Mouse (Mus musculus): ENCODE measurements around the gene Podnl1. TPM values are rescaled to one million over a fixed set of nuclear protein-coding genes. Genes with fewer than 3 reads are reported as not detected.

Podnl1 gene
- 0.28 TPM in 1 of 2 replicates, not detected in the other for total RNA-seq (2023)

GRCm38 (mm10) chr8:84125656-84126055 is at the start of gene Podnl1:
Gene Podnl1 (plus strand): TSS chr8:84125989.

GRCm38 (mm10) chr8:84104697-84105609 is 20.8 kb upstream of the Podnl1 start, which contains the start of gene Dcaf15:
Gene Dcaf15 (minus strand): TSS chr8:84104768.

GRCm38 (mm10) chr8:84147769-84148530 is 22.2 kb downstream of the Podnl1 start, which contains the start of the genes Cc2d1a and 4930432K21Rik:
Gene Cc2d1a (minus strand): TSS chr8:84147936.
Gene 4930432K21Rik (plus strand): TSS chr8:84148025.

Other genes with a start within 250 kb of the Podnl1 start
- 1.8 and 2.1 TPM in 2 replicates for gene Adgrl1, start 225.9 kb upstream of the Podnl1 start, total RNA-seq (2023)
- 0.16 TPM in 1 of 2 replicates, not detected in the other for gene Gm10644, start 170.8 kb upstream of the Podnl1 start, total RNA-seq (2023)
- gene Asf1b, start 170.5 kb upstream of the Podnl1 start, total RNA-seq (2023) = 39.2 and 41.4 TPM in 2 replicates
- gene Prkaca, start 153.0 kb upstream of the Podnl1 start, total RNA-seq (2023) = 29.2 and 30.6 TPM in 2 replicates
- gene Samd1, start 128.3 kb upstream of the Podnl1 start, total RNA-seq (2023) = 28.4 and 32.0 TPM in 2 replicates
- gene 1700067K01Rik, start 124.5 kb upstream of the Podnl1 start, total RNA-seq (2023) = not detected in 2 replicates
- gene 2210011C24Rik, start 113.8 kb upstream of the Podnl1 start, total RNA-seq (2023) = not detected in 2 replicates
- 0.16 TPM in 1 of 2 replicates, not detected in the other for gene Palm3, start 104.5 kb upstream of the Podnl1 start, total RNA-seq (2023)
- gene Il27ra, start 83.4 kb upstream of the Podnl1 start, total RNA-seq (2023) = 0.77 and 1.6 TPM in 2 replicates
- gene Rln3, start 81.0 kb upstream of the Podnl1 start, total RNA-seq (2023) = not detected in 2 replicates
- gene Gm10643, start 60.9 kb upstream of the Podnl1 start, total RNA-seq (2023) = 2.9 and 3.0 TPM in 2 replicates
- gene Rfx1, start 59.2 kb upstream of the Podnl1 start, total RNA-seq (2023) = 61.0 and 67.9 TPM in 2 replicates
- 24.7 and 26.8 TPM in 2 replicates for gene Dcaf15, start 21.2 kb upstream of the Podnl1 start, total RNA-seq (2023)
- 14.9 and 20.3 TPM in 2 replicates for gene Cc2d1a, start 21.9 kb downstream of the Podnl1 start, total RNA-seq (2023)
- 0.28 TPM in 1 of 2 replicates, not detected in the other for gene 4930432K21Rik, start 22.0 kb downstream of the Podnl1 start, total RNA-seq (2023)
- not detected in 2 replicates for gene Nanos3, start 59.2 kb downstream of the Podnl1 start, total RNA-seq (2023)
- 85.3 and 107 TPM in 2 replicates for gene Zswim4, start 111.1 kb downstream of the Podnl1 start, total RNA-seq (2023)
- gene D8Ertd738e, start 123.7 kb downstream of the Podnl1 start, total RNA-seq (2023) = 179 and 201 TPM in 2 replicates
- 5.9 and 6.8 TPM in 2 replicates for gene Mri1, start 131.3 kb downstream of the Podnl1 start, total RNA-seq (2023)
- gene Ccdc130, start 144.4 kb downstream of the Podnl1 start, total RNA-seq (2023) = 13.1 and 14.1 TPM in 2 replicates

Measured in neutrophil, adult 65 days (primary cell).